Mouse (Mus musculus): ENCODE results near the gene Igfbp3. TPM values are rescaled to one million over a fixed set of nuclear protein-coding genes. Genes with fewer than 3 reads are reported as not detected.

Igfbp3 gene
- polyA plus RNA-seq, 1 experiment from 2014 or later = 266 TPM

DNA sequence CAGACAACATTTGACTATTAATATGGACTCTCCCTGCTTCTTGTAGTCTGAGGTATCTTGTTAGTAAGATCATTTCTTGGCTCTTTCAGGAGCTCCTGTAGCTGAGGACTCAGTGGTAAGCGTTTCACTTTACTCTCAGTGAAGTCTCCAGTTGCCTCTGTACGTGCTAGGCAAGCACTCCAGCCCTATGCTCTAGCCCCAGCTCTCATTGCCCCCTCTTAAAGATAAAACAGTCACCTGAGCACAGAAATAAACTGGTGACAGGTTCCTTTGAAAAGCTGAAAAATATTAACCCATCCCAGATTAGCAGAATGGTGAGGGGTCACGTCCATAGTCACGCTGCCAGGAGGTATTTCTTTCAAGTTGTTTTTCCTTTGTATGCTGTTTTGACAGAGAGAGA, 35.0 kb downstream of the Igfbp3 start:
- H3K4me1 ChIP-seq (ENCODE audit: control insufficient read depth, insufficient read depth, low read length) = 0 out of 2 replicates have a peak, but pooled peaks cover 3% of the 10 kb centered on the region
- WGBS = 69% methylated on average over 4 of the region's 4 CpGs
- ATAC-seq (ENCODE audit: low read depth) = no peak
- H3K4me2 ChIP-seq (ENCODE audit: low read depth, low read length) = no peak overlapping the region
- H3K36me3 ChIP-seq (ENCODE audit: control insufficient read depth, insufficient read depth, low read length) = no peaks in the 10 kb centered on the region
- no peak overlapping the region for H3K27ac ChIP-seq (replicated peaks; ENCODE audit: low read depth, low read length)
- H3K4me3 ChIP-seq (ENCODE audit: low read depth, low read length) = no peak overlapping the region
- no peak for DNase-seq (ENCODE audit: low spot score)
- no peaks in the 10 kb centered on the region for H3K9me3 ChIP-seq (ENCODE audit: control insufficient read depth, low read length)
- H3K9ac ChIP-seq (ENCODE audit: low read depth, low read length) = no peak overlapping the region
- H3K27me3 ChIP-seq (replicated peaks; ENCODE audit: control insufficient read depth, insufficient read depth, low read length) = no peaks in the 10 kb centered on the region

DNA sequence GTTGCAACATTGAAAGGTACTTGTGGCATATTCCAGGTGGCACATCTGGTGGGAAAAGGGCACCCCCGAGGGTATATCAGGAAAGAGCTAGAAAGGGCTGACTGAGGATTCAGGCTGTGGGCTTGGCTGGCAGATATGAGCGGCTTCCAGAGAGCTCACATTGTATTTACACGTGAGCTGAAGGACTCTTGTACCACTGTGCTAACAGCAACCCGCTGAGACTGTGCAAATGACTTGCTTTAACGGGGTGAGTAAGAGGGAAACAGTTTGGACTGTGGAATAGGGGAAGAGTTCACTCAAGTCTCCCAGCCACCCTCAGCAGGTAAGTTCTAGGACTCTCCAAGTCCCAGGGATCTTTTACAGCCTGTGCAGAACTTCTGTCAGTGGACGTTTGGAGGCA, 40.1 kb downstream of the Igfbp3 start:
- Histone ChIP-seq H3K9me3 (ENCODE audit: control insufficient read depth, low read length) (no peaks in the 10 kb centered on the region), H3K4me2 (ENCODE audit: low read depth, low read length) (no peak overlapping the region), H3K27me3 (replicated peaks; ENCODE audit: control insufficient read depth, insufficient read depth, low read length) (no peaks in the 10 kb centered on the region), H3K4me1 (ENCODE audit: control insufficient read depth, insufficient read depth, low read length) (0 out of 2 replicates have a peak, but pooled peaks cover 3% of the 10 kb centered on the region), H3K36me3 (ENCODE audit: control insufficient read depth, insufficient read depth, low read length) (no peaks in the 10 kb centered on the region), H3K27ac (replicated peaks; ENCODE audit: low read depth, low read length) (no peak overlapping the region), H3K9ac (ENCODE audit: low read depth, low read length) (no peak overlapping the region), H3K4me3 (ENCODE audit: low read depth, low read length) (no peak overlapping the region)
- WGBS = 83% methylated on average over 6 of the region's 6 CpGs
- no peak for ATAC-seq (ENCODE audit: low read depth)
- no peak for DNase-seq (ENCODE audit: low spot score)

DNA sequence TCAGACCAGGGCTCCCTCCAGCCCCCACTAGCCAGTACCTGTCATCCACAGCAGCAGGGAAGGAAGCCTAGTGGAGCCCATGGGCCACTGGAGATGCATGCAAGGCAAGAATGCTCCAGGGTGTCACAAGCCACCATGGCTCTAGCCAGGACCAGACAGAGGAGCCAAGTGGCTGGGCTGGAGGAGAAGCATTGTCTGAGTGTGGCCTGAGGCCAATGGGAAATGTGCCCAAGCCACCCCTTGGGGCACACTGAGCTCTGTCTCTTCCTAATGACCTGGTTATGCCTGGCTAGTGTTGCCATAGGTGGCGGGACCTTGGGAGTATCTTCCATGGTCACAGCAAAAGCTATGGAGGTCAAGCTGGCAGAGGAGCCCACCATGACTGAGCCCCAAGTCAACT, 44.1 kb downstream of the Igfbp3 start:
- Histone ChIP-seq H3K9ac (ENCODE audit: low read depth, low read length) (no peak overlapping the region), H3K4me2 (ENCODE audit: low read depth, low read length) (no peak overlapping the region), H3K9me3 (ENCODE audit: control insufficient read depth, low read length) (no peaks in the 10 kb centered on the region), H3K27me3 (replicated peaks; ENCODE audit: control insufficient read depth, insufficient read depth, low read length) (no peaks in the 10 kb centered on the region), H3K4me1 (ENCODE audit: control insufficient read depth, insufficient read depth, low read length) (no peaks in the 10 kb centered on the region), H3K36me3 (ENCODE audit: control insufficient read depth, insufficient read depth, low read length) (no peaks in the 10 kb centered on the region), H3K27ac (replicated peaks; ENCODE audit: low read depth, low read length) (no peak overlapping the region), H3K4me3 (ENCODE audit: low read depth, low read length) (no peak overlapping the region)
- WGBS = 92% methylated on average over 1 of the region's 1 CpGs
- DNase-seq (ENCODE audit: low spot score) (no peak), ATAC-seq (ENCODE audit: low read depth) (no peak)

DNA sequence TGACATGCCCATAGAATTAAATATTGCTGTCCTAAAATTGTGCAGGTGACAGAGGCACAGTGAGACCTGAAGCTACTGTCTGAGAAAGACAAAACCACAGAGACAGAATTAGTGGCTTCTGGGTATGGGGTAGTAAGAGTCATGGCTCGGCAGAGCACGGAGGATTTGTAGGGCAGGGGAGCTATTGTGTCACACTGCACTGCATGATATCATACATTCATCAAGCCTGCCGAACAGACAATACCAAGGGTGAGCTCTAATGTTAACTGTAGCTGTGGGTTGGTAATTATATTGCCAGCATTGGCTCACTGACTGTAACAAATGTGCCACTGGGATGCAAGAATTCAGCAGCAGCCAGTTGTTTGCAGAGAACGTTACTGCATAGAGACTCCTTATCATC, 49.3 kb downstream of the Igfbp3 start:
- no peaks in the 10 kb centered on the region for H3K27me3 ChIP-seq (replicated peaks; ENCODE audit: control insufficient read depth, insufficient read depth, low read length)
- DNase-seq (ENCODE audit: low spot score) (no peak), ATAC-seq (ENCODE audit: low read depth) (no peak)
- no peak overlapping the region for H3K9ac ChIP-seq (ENCODE audit: low read depth, low read length)
- peaks cover 8% of the 10 kb centered on the region for H3K4me1 ChIP-seq (ENCODE audit: control insufficient read depth, insufficient read depth, low read length)
- no peak overlapping the region for H3K27ac ChIP-seq (replicated peaks; ENCODE audit: low read depth, low read length)
- no peak overlapping the region for H3K4me3 ChIP-seq (ENCODE audit: low read depth, low read length)
- H3K9me3 ChIP-seq (ENCODE audit: control insufficient read depth, low read length) = no peaks in the 10 kb centered on the region
- 70% methylated on average over 4 of the region's 4 CpGs for WGBS
- H3K36me3 ChIP-seq (ENCODE audit: control insufficient read depth, insufficient read depth, low read length) = no peaks in the 10 kb centered on the region
- H3K4me2 ChIP-seq (ENCODE audit: low read depth, low read length) = no peak overlapping the region

DNA sequence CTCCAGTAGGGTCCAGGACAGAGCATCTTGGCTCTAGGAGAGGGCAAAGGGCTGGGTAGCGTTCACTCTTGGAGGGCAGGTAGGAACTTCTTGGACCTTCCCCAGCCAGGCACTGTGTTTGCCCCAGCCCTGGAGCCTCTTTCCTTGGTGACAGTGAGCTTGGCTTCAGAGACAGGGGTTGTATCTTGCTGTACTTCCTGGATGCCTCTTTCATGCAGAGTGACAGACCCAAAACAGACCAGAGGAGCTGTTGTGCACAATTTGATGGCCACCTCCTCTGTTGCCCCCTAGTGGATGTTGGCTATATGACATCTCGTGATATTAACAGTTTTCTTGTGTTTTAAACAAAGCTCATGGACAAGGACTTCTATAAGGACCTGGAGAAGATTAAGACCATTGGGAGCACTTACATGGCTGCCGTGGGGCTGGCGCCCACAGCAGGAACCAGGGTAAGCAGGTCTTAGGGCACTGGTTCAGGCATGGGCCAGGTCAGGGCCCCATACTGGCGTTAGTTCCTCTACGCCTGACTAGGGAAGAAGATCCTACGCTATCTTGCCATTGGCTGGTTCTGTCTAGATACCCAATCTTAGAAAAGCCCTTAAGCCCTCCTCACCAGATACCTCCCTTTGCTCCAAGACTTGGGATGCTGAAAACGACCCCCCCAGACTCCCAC, 52.1 kb downstream of the Igfbp3 start:
- Histone ChIP-seq H3K36me3 (ENCODE audit: control insufficient read depth, insufficient read depth, low read length) (no peaks in the 10 kb centered on the region), H3K9me3 (ENCODE audit: control insufficient read depth, low read length) (no peaks in the 10 kb centered on the region), H3K4me3 (ENCODE audit: low read depth, low read length) (no peak overlapping the region), H3K9ac (ENCODE audit: low read depth, low read length) (no peak overlapping the region), H3K4me2 (ENCODE audit: low read depth, low read length) (no peak overlapping the region), H3K27me3 (replicated peaks; ENCODE audit: control insufficient read depth, insufficient read depth, low read length) (no peaks in the 10 kb centered on the region), H3K27ac (replicated peaks; ENCODE audit: low read depth, low read length) (no peak overlapping the region), H3K4me1 (ENCODE audit: control insufficient read depth, insufficient read depth, low read length) (peaks cover 8% of the 10 kb centered on the region)
- ATAC-seq (ENCODE audit: low read depth) (no peak), DNase-seq (ENCODE audit: low spot score) (peak; percentile 51)
- WGBS = 81% methylated on average over 8 of the region's 8 CpGs

DNA sequence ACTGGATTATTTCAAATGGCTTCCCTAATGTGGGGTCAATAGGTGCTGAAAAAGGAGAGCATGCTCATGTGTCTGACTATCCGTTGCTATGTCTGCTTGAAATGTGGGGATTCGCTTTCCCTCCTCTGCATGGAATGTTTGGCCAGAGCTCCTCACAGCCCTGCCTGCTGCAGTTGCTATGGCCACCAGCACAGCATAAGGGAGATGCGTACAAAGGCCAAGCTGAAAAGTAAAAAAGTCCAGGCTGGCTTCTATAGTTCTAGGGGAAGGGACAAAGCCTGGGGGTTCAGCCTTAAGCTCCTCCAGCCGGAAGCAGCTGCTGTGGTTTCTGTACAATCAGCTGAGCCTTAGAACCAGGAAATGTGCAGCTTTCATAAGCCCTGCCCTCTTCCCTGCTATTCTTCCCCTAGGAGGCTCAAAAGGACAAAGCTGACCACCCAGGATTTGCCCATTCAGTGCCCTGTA, 53.1 kb downstream of the Igfbp3 start:
- peaks cover 8% of the 10 kb centered on the region for H3K4me1 ChIP-seq (ENCODE audit: control insufficient read depth, insufficient read depth, low read length)
- peak overlapping the region; percentile 55; the same call in 1 of the 2 replicates for H3K27ac ChIP-seq (replicated peaks; ENCODE audit: low read depth, low read length)
- no peak overlapping the region for H3K9ac ChIP-seq (ENCODE audit: low read depth, low read length)
- H3K9me3 ChIP-seq (ENCODE audit: control insufficient read depth, low read length) = no peaks in the 10 kb centered on the region
- ATAC-seq (ENCODE audit: low read depth) (peak; percentile 78), DNase-seq (ENCODE audit: low spot score) (peak; percentile 75)
- WGBS = 47% methylated on average over 4 of the region's 4 CpGs
- no peak overlapping the region for H3K4me2 ChIP-seq (ENCODE audit: low read depth, low read length)
- no peak overlapping the region for H3K4me3 ChIP-seq (ENCODE audit: low read depth, low read length)
- no peaks in the 10 kb centered on the region for H3K27me3 ChIP-seq (replicated peaks; ENCODE audit: control insufficient read depth, insufficient read depth, low read length)
- no peaks in the 10 kb centered on the region for H3K36me3 ChIP-seq (ENCODE audit: control insufficient read depth, insufficient read depth, low read length)

DNA sequence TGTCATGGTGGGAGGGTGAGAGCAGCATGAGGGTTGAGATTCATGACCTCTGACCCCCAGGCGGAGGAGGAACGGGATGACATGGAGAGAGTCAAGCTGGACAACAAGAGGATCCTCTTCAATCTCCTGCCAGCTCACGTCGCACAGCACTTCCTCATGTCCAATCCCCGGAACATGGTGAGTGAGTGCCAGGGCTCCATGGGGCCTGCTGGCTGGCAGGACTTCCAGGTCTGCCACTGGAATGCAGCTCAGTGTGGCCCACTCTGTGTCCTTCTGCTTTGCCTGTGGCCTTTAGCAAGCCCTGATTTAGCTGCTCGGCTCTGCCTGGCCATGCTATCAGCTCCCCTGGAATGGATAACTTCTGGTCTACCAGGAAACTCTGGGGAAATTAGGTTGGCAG, 53.6 kb downstream of the Igfbp3 start:
- WGBS = 67% methylated on average over 6 of the region's 6 CpGs
- peak overlapping the region; percentile 55; the same call in 1 of the 2 replicates for H3K27ac ChIP-seq (replicated peaks; ENCODE audit: low read depth, low read length)
- no peak for ATAC-seq (ENCODE audit: low read depth)

DNA sequence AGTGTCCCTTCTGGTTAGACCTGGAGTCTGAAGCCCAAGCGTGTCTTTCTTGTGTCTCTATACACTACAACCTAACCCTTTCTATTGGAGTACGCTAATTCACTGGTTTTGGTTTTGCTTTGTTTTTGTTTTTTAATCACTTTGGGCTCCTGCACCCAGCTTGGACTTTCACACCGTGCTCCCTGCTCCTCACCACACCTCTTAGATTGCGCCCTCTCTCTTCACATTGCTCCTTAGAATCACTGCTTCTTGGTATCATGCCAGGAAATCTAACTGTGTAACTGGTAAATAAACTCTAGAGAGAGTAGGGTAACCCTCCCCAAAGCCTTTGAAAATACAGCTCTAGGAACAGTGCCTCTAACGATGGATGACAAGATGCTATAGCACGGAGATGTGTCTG, 55.5 kb downstream of the Igfbp3 start:
- H3K27ac ChIP-seq (replicated peaks; ENCODE audit: low read depth, low read length) = no peak overlapping the region
- ATAC-seq (ENCODE audit: low read depth) (no peak), DNase-seq (ENCODE audit: low spot score) (no peak)
- no peaks in the 10 kb centered on the region for H3K36me3 ChIP-seq (ENCODE audit: control insufficient read depth, insufficient read depth, low read length)
- no peak overlapping the region for H3K4me3 ChIP-seq (ENCODE audit: low read depth, low read length)
- H3K27me3 ChIP-seq (replicated peaks; ENCODE audit: control insufficient read depth, insufficient read depth, low read length) = no peaks in the 10 kb centered on the region
- no peak overlapping the region for H3K9ac ChIP-seq (ENCODE audit: low read depth, low read length)
- no peaks in the 10 kb centered on the region for H3K9me3 ChIP-seq (ENCODE audit: control insufficient read depth, low read length)
- H3K4me1 ChIP-seq (ENCODE audit: control insufficient read depth, insufficient read depth, low read length) = peaks cover 8% of the 10 kb centered on the region
- WGBS = 86% methylated on average over 6 of the region's 6 CpGs
- no peak overlapping the region for H3K4me2 ChIP-seq (ENCODE audit: low read depth, low read length)

More for the DNA sequence above, 53.6 kb downstream of the Igfbp3 start:
- no peak overlapping the region for H3K4me3 ChIP-seq (ENCODE audit: low read depth, low read length)
- no peaks in the 10 kb centered on the region for H3K36me3 ChIP-seq (ENCODE audit: control insufficient read depth, insufficient read depth, low read length)
- peaks cover 8% of the 10 kb centered on the region for H3K4me1 ChIP-seq (ENCODE audit: control insufficient read depth, insufficient read depth, low read length)
- DNase-seq (ENCODE audit: low spot score) = no peak
- no peak overlapping the region for H3K9ac ChIP-seq (ENCODE audit: low read depth, low read length)
- no peak overlapping the region for H3K4me2 ChIP-seq (ENCODE audit: low read depth, low read length)
- H3K27me3 ChIP-seq (replicated peaks; ENCODE audit: control insufficient read depth, insufficient read depth, low read length) = no peaks in the 10 kb centered on the region
- H3K9me3 ChIP-seq (ENCODE audit: control insufficient read depth, low read length) = no peaks in the 10 kb centered on the region

DNA sequence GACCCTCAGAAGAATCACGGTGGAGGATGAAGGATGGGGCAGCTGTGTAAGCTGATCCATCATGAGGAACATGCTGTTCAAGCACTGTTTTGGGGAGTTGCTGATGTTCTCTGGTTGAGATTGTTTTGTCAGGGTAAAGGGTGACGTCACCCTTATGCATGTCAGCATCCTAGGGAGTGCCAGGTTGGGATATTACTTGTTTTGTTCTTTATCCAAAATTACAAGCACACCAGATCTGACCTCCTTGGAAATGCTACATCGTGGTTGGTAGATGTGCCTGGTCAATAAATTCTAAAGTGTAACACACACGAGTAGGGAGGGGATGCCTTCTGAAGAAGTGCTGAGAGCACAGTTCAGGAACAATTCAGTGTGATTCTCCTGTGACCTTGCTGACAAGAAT, 57.3 kb downstream of the Igfbp3 start:
- no peaks in the 10 kb centered on the region for H3K36me3 ChIP-seq (ENCODE audit: control insufficient read depth, insufficient read depth, low read length)
- H3K9ac ChIP-seq (ENCODE audit: low read depth, low read length) = no peak overlapping the region
- H3K27ac ChIP-seq (replicated peaks; ENCODE audit: low read depth, low read length) = no peak overlapping the region
- no peak overlapping the region for H3K4me2 ChIP-seq (ENCODE audit: low read depth, low read length)
- WGBS = 66% methylated on average over 4 of the region's 4 CpGs
- ATAC-seq (ENCODE audit: low read depth) = no peak
- H3K4me3 ChIP-seq (ENCODE audit: low read depth, low read length) = no peak overlapping the region
- no peak for DNase-seq (ENCODE audit: low spot score)
- H3K27me3 ChIP-seq (replicated peaks; ENCODE audit: control insufficient read depth, insufficient read depth, low read length) = no peaks in the 10 kb centered on the region
- peaks cover 8% of the 10 kb centered on the region for H3K4me1 ChIP-seq (ENCODE audit: control insufficient read depth, insufficient read depth, low read length)
- H3K9me3 ChIP-seq (ENCODE audit: control insufficient read depth, low read length) = no peaks in the 10 kb centered on the region
